Mouse (Mus musculus): ENCODE results near the gene Gsap. TPM values are rescaled to one million over a fixed set of nuclear protein-coding genes. Genes with fewer than 3 reads are reported as not detected.
A peak's percentile ranks its signal among the peaks of the same experiment; 100 is the strongest.

Gene Gsap
- polyA plus RNA-seq, 1 experiment from 2014 or later, result 16.3 TPM

GRCm38 (mm10) chr5:21245241-21245640, 59.2 kb downstream of the Gsap start:
- Histone ChIP-seq H3K36me3 (ENCODE audit: control insufficient read depth, insufficient read depth, low read length) (no peaks in the 10 kb centered on the region), H3K4me1 (ENCODE audit: control insufficient read depth, insufficient read depth, low read length) (no peaks in the 10 kb centered on the region; the same call in 1 of the 2 replicates), H3K27me3 (ENCODE audit: control insufficient read depth, insufficient read depth, low read length) (no peaks in the 10 kb centered on the region), H3K4me3 (ENCODE audit: low read depth, low read length) (no peak overlapping the region), H3K27ac (ENCODE audit: low read depth, low read length) (no peak overlapping the region), H3K4me2 (ENCODE audit: low read depth, low read length) (no peak overlapping the region), H3K9ac (replicated peaks; ENCODE audit: low read depth, low read length) (no peak overlapping the region), H3K9me3 (ENCODE audit: control insufficient read depth, low read length) (no peaks in the 10 kb centered on the region)
- ATAC-seq (ENCODE audit: low read depth), result no peak
- WGBS, result 83% methylated on average over 1 of the region's 1 CpGs

GRCm38 (mm10) chr5:21246794-21247193, 60.7 kb downstream of the Gsap start:
- WGBS, result 59% methylated on average over 6 of the region's 6 CpGs
- H3K27me3 ChIP-seq (ENCODE audit: control insufficient read depth, insufficient read depth, low read length), result no peaks in the 10 kb centered on the region
- peak; percentile 28; the same call in 1 of the 2 replicates for ATAC-seq (ENCODE audit: low read depth)
- no peak overlapping the region for H3K4me3 ChIP-seq (ENCODE audit: low read depth, low read length)
- H3K4me1 ChIP-seq (ENCODE audit: control insufficient read depth, insufficient read depth, low read length), result no peaks in the 10 kb centered on the region; the same call in 1 of the 2 replicates
- H3K27ac ChIP-seq (ENCODE audit: low read depth, low read length), result no peak overlapping the region
- H3K4me2 ChIP-seq (ENCODE audit: low read depth, low read length), result no peak overlapping the region
- H3K9ac ChIP-seq (replicated peaks; ENCODE audit: low read depth, low read length), result no peak overlapping the region
- H3K9me3 ChIP-seq (ENCODE audit: control insufficient read depth, low read length), result no peaks in the 10 kb centered on the region
- H3K36me3 ChIP-seq (ENCODE audit: control insufficient read depth, insufficient read depth, low read length), result no peaks in the 10 kb centered on the region

GRCm38 (mm10) chr5:21247916-21248315, 61.9 kb downstream of the Gsap start:
- Histone ChIP-seq H3K36me3 (ENCODE audit: control insufficient read depth, insufficient read depth, low read length) (no peaks in the 10 kb centered on the region), H3K9ac (replicated peaks; ENCODE audit: low read depth, low read length) (no peak overlapping the region), H3K4me2 (ENCODE audit: low read depth, low read length) (no peak overlapping the region), H3K4me3 (ENCODE audit: low read depth, low read length) (no peak overlapping the region), H3K27me3 (ENCODE audit: control insufficient read depth, insufficient read depth, low read length) (no peaks in the 10 kb centered on the region), H3K9me3 (ENCODE audit: control insufficient read depth, low read length) (no peaks in the 10 kb centered on the region), H3K4me1 (ENCODE audit: control insufficient read depth, insufficient read depth, low read length) (no peaks in the 10 kb centered on the region; the same call in 1 of the 2 replicates), H3K27ac (ENCODE audit: low read depth, low read length) (no peak overlapping the region)
- WGBS, result 56% methylated on average over 2 of the region's 2 CpGs
- ATAC-seq (ENCODE audit: low read depth), result peak; percentile 65; the same call in 1 of the 2 replicates

- H3K4me3 ChIP-seq (ENCODE audit: low read depth, low read length), result no peak overlapping the region
- no peaks in the 10 kb centered on the region for H3K36me3 ChIP-seq (ENCODE audit: control insufficient read depth, insufficient read depth, low read length)
- no peak overlapping the region for H3K9ac ChIP-seq (replicated peaks; ENCODE audit: low read depth, low read length)
- H3K4me2 ChIP-seq (ENCODE audit: low read depth, low read length), result no peak overlapping the region
- no peaks in the 10 kb centered on the region for H3K27me3 ChIP-seq (ENCODE audit: control insufficient read depth, insufficient read depth, low read length)
- no peaks in the 10 kb centered on the region for H3K9me3 ChIP-seq (ENCODE audit: control insufficient read depth, low read length)
- H3K27ac ChIP-seq (ENCODE audit: low read depth, low read length), result no peak overlapping the region
- H3K4me1 ChIP-seq (ENCODE audit: control insufficient read depth, insufficient read depth, low read length), result no peaks in the 10 kb centered on the region; the same call in 1 of the 2 replicates
- ATAC-seq (ENCODE audit: low read depth), result no peak
- 82% methylated on average over 5 of the region's 5 CpGs for WGBS
These were observed 62.8 kb downstream of the Gsap start for GRCm38 (mm10) chr5:21248834-21249233.

GRCm38 (mm10) chr5:21254731-21255525, 68.9 kb downstream of the Gsap start:
- H3K4me1 ChIP-seq (ENCODE audit: control insufficient read depth, insufficient read depth, low read length), result no peaks in the 10 kb centered on the region
- 95% methylated on average over 12 of the region's 12 CpGs for WGBS
- no peaks in the 10 kb centered on the region for H3K9me3 ChIP-seq (ENCODE audit: control insufficient read depth, low read length)
- H3K36me3 ChIP-seq (ENCODE audit: control insufficient read depth, insufficient read depth, low read length), result no peaks in the 10 kb centered on the region
- H3K4me2 ChIP-seq (ENCODE audit: low read depth, low read length), result no peak overlapping the region
- ATAC-seq (ENCODE audit: low read depth), result no peak
- H3K9ac ChIP-seq (replicated peaks; ENCODE audit: low read depth, low read length), result no peak overlapping the region
- no peak overlapping the region for H3K4me3 ChIP-seq (ENCODE audit: low read depth, low read length)
- H3K27me3 ChIP-seq (ENCODE audit: control insufficient read depth, insufficient read depth, low read length), result no peaks in the 10 kb centered on the region
- no peak overlapping the region for H3K27ac ChIP-seq (ENCODE audit: low read depth, low read length)

- no peak overlapping the region for H3K27ac ChIP-seq (ENCODE audit: low read depth, low read length)
- WGBS, result 85% methylated on average over 5 of the region's 5 CpGs
- H3K4me1 ChIP-seq (ENCODE audit: control insufficient read depth, insufficient read depth, low read length), result no peaks in the 10 kb centered on the region
- H3K9me3 ChIP-seq (ENCODE audit: control insufficient read depth, low read length), result no peaks in the 10 kb centered on the region
- ATAC-seq (ENCODE audit: low read depth), result no peak
- no peak overlapping the region for H3K4me2 ChIP-seq (ENCODE audit: low read depth, low read length)
- H3K27me3 ChIP-seq (ENCODE audit: control insufficient read depth, insufficient read depth, low read length), result no peaks in the 10 kb centered on the region
- no peaks in the 10 kb centered on the region for H3K36me3 ChIP-seq (ENCODE audit: control insufficient read depth, insufficient read depth, low read length)
- H3K9ac ChIP-seq (replicated peaks; ENCODE audit: low read depth, low read length), result no peak overlapping the region
- no peak overlapping the region for H3K4me3 ChIP-seq (ENCODE audit: low read depth, low read length)
These were observed 69.6 kb downstream of the Gsap start for GRCm38 (mm10) chr5:21255551-21256132.

- no peaks in the 10 kb centered on the region for H3K36me3 ChIP-seq (ENCODE audit: control insufficient read depth, insufficient read depth, low read length)
- H3K4me2 ChIP-seq (ENCODE audit: low read depth, low read length), result no peak overlapping the region
- ATAC-seq (ENCODE audit: low read depth), result no peak
- H3K4me1 ChIP-seq (ENCODE audit: control insufficient read depth, insufficient read depth, low read length), result no peaks in the 10 kb centered on the region
- 63% methylated on average over 4 of the region's 4 CpGs for WGBS
- no peaks in the 10 kb centered on the region for H3K27me3 ChIP-seq (ENCODE audit: control insufficient read depth, insufficient read depth, low read length)
- no peak overlapping the region for H3K9ac ChIP-seq (replicated peaks; ENCODE audit: low read depth, low read length)
- H3K27ac ChIP-seq (ENCODE audit: low read depth, low read length), result no peak overlapping the region
- H3K4me3 ChIP-seq (ENCODE audit: low read depth, low read length), result no peak overlapping the region
- H3K9me3 ChIP-seq (ENCODE audit: control insufficient read depth, low read length), result no peaks in the 10 kb centered on the region
These were observed 71.1 kb downstream of the Gsap start for GRCm38 (mm10) chr5:21257126-21257525.

- Histone ChIP-seq H3K27me3 (ENCODE audit: control insufficient read depth, insufficient read depth, low read length) (no peaks in the 10 kb centered on the region), H3K4me2 (ENCODE audit: low read depth, low read length) (no peak overlapping the region), H3K36me3 (ENCODE audit: control insufficient read depth, insufficient read depth, low read length) (no peaks in the 10 kb centered on the region), H3K4me1 (ENCODE audit: control insufficient read depth, insufficient read depth, low read length) (no peaks in the 10 kb centered on the region), H3K9me3 (ENCODE audit: control insufficient read depth, low read length) (no peaks in the 10 kb centered on the region), H3K4me3 (ENCODE audit: low read depth, low read length) (no peak overlapping the region), H3K27ac (ENCODE audit: low read depth, low read length) (no peak overlapping the region), H3K9ac (replicated peaks; ENCODE audit: low read depth, low read length) (no peak overlapping the region)
- no peak for ATAC-seq (ENCODE audit: low read depth)
- WGBS, result 69% methylated on average over 6 of the region's 6 CpGs
These were observed 71.8 kb downstream of the Gsap start for GRCm38 (mm10) chr5:21257806-21258205.

- no peak overlapping the region for H3K4me2 ChIP-seq (ENCODE audit: low read depth, low read length)
- no peaks in the 10 kb centered on the region for H3K36me3 ChIP-seq (ENCODE audit: control insufficient read depth, insufficient read depth, low read length)
- H3K9me3 ChIP-seq (ENCODE audit: control insufficient read depth, low read length), result no peaks in the 10 kb centered on the region
- no peak overlapping the region for H3K9ac ChIP-seq (replicated peaks; ENCODE audit: low read depth, low read length)
- H3K27ac ChIP-seq (ENCODE audit: low read depth, low read length), result no peak overlapping the region
- H3K4me1 ChIP-seq (ENCODE audit: control insufficient read depth, insufficient read depth, low read length), result no peaks in the 10 kb centered on the region
- no peak overlapping the region for H3K4me3 ChIP-seq (ENCODE audit: low read depth, low read length)
- WGBS, result 79% methylated on average over 7 of the region's 7 CpGs
- no peak for ATAC-seq (ENCODE audit: low read depth)
- no peaks in the 10 kb centered on the region for H3K27me3 ChIP-seq (ENCODE audit: control insufficient read depth, insufficient read depth, low read length)
These were observed 74.7 kb downstream of the Gsap start for GRCm38 (mm10) chr5:21260746-21261145.

Measured in neural tube, embryonic 14.5 days (tissue).